Mouse (Mus musculus) olfactory bulb, adult 2 months (tissue): Measurements from ENCODE around the gene Tmem201.

Source experiments
- CTCF ChIP-seq: fragments of 200-500 bp; IDR thresholded peaks from 2 replicates; pipeline ENCODE4 v1.5.1; 2012; ENCODE audit warnings: low read depth, mild to moderate bottlenecking, low read length, moderate library complexity; ENCODE audit not compliant: insufficient read depth
- POLR2A ChIP-seq: fragments of 200-500 bp; IDR thresholded peaks from 2 replicates; pipeline ENCODE4 v1.6.1; 2012; ENCODE audit warnings: mild to moderate bottlenecking, low read depth, low read length, moderate library complexity; ENCODE audit not compliant: insufficient read depth

DNA sequence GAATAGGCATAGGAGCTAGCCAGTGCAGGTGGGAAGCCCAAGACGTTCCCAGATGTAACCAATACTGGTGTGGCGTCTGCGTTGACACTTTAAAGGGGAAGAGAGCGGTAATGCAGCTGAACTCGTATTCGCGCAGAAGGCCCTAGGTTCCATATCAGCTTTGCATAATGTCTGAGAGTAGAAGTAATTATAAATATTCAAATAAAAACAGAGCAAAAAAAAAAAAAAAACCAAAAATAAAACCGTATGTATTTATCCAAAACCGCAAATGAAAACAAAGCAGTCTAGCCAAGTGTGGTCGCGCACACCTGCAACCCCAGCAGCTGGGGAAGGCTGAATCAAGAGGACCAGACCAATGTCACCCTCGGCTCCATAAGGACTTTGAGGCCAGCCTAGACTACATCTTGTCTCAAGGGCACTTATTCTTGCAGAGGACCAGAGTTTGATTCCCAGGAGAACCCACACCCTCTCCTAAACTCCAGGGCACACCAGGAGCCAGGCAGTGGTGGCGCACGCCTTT, 4.2 kb upstream of the Tmem201 start:
- no peak for TF ChIP-seq CTCF
- TF ChIP-seq POLR2A = no peak
